In genomic region chr1:119223876-119224275, GRCm38 (mm10) we compare ENCODE assay signal across 27 mouse cellular contexts.
DNase-seq lines count a peak whose midpoint lies in the region; TF ChIP-seq lines count a peak whose summit lies in the region.
"Had no signal": no experiment of that assay in that cellular context is flagged by ENCODE, and none has a peak within 500 bp of the region (broad histone marks: within the 10 kb centered on the region; RNA-seq: fewer than 3 reads in every experiment).

No protein-coding gene starts in this region.

- 44% methylated on average over 8 of the region's 8 CpGs for WGBS in cerebellum, adult 2 months

- no peak for TF ChIP-seq POLR2A in cerebellum, adult 2 months (IDR thresholded peaks at IDR 0.05; ENCODE audit: borderline replicate concordance, insufficient read depth, low read length)

- intact Hi-C loops in heart, postnatal 10 days (cut with DNase I), result no loop called here

- H3K4me3 ChIP-seq in cerebellum, adult 2 months (replicated peaks; ENCODE audit: insufficient read depth, low read depth, low read length), result no peak overlapping the region
- H3K4me3 ChIP-seq: erythroblast, embryonic 14.5 days; forebrain, embryonic 12.5 days; heart, embryonic 15.5 days; left cerebral cortex, adult 2 months; midbrain, embryonic 13.5 days; neural tube, embryonic 13.5 days had no signal

- no peak for TF ChIP-seq CTCF in cerebellum, adult 2 months (IDR thresholded peaks at IDR 0.05; ENCODE audit: borderline replicate concordance, insufficient read depth, low read depth, low read length)

- peak; percentile 36 to 48 for DNase-seq in cerebellum, adult 2 months
- DNase-seq in cerebellum, adult 11 months, result no peak
- peak; percentile 51 to 52 for DNase-seq in cerebellum, postnatal 36 days
- DNase-seq in cerebellum, adult 9-11 months, result no peak
- DNase-seq in heart, postnatal 10 days, result peak; percentile 60 to 66
- DNase-seq in heart, adult 11 months, result no peak
- peak; percentile 62 to 85 for DNase-seq in layer of hippocampus, postnatal 14 days (ENCODE audit: low spot score in 2 of 2)
- DNase-seq in layer of hippocampus, postnatal 25 days (ENCODE audit: extremely low spot score in 1 of 2, low spot score in 1 of 2), result no peak
- DNase-seq: adrenal gland, adult 8-10 months; gastrocnemius, postnatal 10 days; kidney, adult 8-10 months; kidney, postnatal 4 days; lung, adult 2 months; lung, postnatal 10 days; right cerebral cortex, postnatal 4 days; thymus, adult 18-20 months; thymus, postnatal 25 days had no signal

- H3K27ac ChIP-seq in cerebellum, adult 2 months (ENCODE audit: insufficient read depth, low read length), result no peak overlapping the region
- H3K27ac ChIP-seq: forebrain, embryonic 12.5 days; heart, embryonic 15.5 days; kidney, postnatal 0 days; left cerebral cortex, adult 2 months; liver, embryonic 14.5 days; macrophage; midbrain, embryonic 13.5 days; neural tube, embryonic 13.5 days; stomach, postnatal 0 days had no signal

- peaks cover 12% of the 10 kb centered on the region for H3K4me1 ChIP-seq in cerebellum, adult 2 months (ENCODE audit: control insufficient read depth, insufficient read depth, low read length)
- H3K4me1 ChIP-seq: forebrain, embryonic 12.5 days; midbrain, embryonic 13.5 days; neural tube, embryonic 13.5 days had no signal

- H3K27me3 ChIP-seq in cerebellum, adult 2 months (ENCODE audit: control insufficient read depth, insufficient read depth, low read length), result no peaks in the 10 kb centered on the region
- H3K27me3 ChIP-seq: forebrain, embryonic 12.5 days; heart, embryonic 15.5 days; midbrain, embryonic 13.5 days; neural tube, embryonic 13.5 days had no signal

Comparison
In these comparisons a context has a peak if more than half of its experiments do, and no peak if none do; other contexts are left out.
1. DNase-seq: peak in cerebellum, adult 2 months (2 of 2), cerebellum, postnatal 36 days (2 of 2), heart, postnatal 10 days (2 of 2) and layer of hippocampus, postnatal 14 days (2 of 2); none in cerebellum, adult 11 months (single experiment), cerebellum, adult 9-11 months (single experiment), heart, adult 11 months (single experiment) and layer of hippocampus, postnatal 25 days (0 of 2).